Mouse (Mus musculus): ENCODE data around the gene Hmcn2. TPM values are rescaled to one million over a fixed set of nuclear protein-coding genes. Genes with fewer than 3 reads are reported as not detected.

The Hmcn2 gene
- polyA plus RNA-seq, 1 experiment from 2014 or later, result 2.6 TPM

GRCm38 (mm10) chr2:31474686-31475085 lies 160.5 kb downstream of the Hmcn2 start:
- Histone ChIP-seq H3K27ac (replicated peaks) (no peak overlapping the region), H3K36me3 (ENCODE audit: control insufficient read depth, insufficient read depth, low read length) (no peaks in the 10 kb centered on the region), H3K9ac (ENCODE audit: low read length) (no peak overlapping the region), H3K4me2 (replicated peaks; ENCODE audit: low read depth) (no peak overlapping the region), H3K9me3 (ENCODE audit: control insufficient read depth, low read length) (no peaks in the 10 kb centered on the region), H3K4me3 (ENCODE audit: low read depth, low read length) (no peak overlapping the region), H3K27me3 (ENCODE audit: control insufficient read depth, insufficient read depth, low read length) (no peaks in the 10 kb centered on the region), H3K4me1 (replicated peaks; ENCODE audit: control insufficient read depth, insufficient read depth) (no peaks in the 10 kb centered on the region; the same call in 1 of the 2 replicates)
- ATAC-seq (ENCODE audit: low FRiP score, low TSS enrichment), result no peak
- TF ChIP-seq EP300 (optimal IDR thresholded peaks at IDR 0.05) (no peak), CTCF (IDR thresholded peaks at IDR 0.05; ENCODE audit: low read depth) (no peak)
- 67% methylated on average over 5 of the region's 5 CpGs for WGBS
- no peak for DNase-seq (ENCODE audit: low spot score)

DNA sequence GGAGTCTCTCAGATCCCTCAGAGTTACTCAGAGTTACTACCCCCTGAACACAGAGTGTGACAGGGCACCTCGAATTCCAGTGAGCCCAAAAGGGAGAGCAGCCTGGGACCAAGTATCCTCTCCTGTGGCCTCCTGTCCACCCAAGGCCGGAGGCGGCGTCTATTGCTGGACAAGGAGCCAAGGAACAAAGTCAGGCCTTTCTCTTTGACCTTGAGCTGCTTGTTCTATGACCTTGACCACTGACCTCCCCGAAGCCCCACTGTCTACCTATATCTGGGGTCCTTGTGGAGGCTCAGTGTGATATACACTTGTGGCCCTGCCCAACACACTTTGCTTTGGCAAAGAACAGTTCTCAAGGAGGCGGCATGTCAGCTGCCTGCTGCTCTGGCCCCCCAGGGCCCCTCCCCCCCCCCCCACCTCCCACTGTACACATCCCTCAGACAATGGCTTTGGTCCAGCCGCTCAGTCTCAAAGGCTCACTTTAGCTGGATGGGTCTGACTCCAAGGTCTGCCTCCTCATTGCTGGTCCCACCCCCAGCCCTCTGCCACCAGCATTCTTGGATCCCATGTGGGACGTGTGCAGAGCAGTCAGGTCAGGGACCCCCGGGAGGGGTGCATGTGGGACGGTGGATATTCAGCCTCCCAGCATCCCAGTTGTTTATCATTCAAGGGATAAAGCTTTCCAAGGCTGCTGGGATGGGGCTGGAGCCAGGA lies 162.0 kb downstream of the Hmcn2 start:
- H3K4me1 ChIP-seq (replicated peaks; ENCODE audit: control insufficient read depth, insufficient read depth), result no peaks in the 10 kb centered on the region
- DNase-seq (ENCODE audit: low spot score) (no peak), ATAC-seq (ENCODE audit: low FRiP score, low TSS enrichment) (no peak)
- 54% methylated on average over 9 of the region's 10 CpGs for WGBS
- no peaks in the 10 kb centered on the region for H3K27me3 ChIP-seq (ENCODE audit: control insufficient read depth, insufficient read depth, low read length)
- H3K27ac ChIP-seq (replicated peaks), result no peak overlapping the region
- no peak overlapping the region for H3K4me3 ChIP-seq (ENCODE audit: low read depth, low read length)
- no peaks in the 10 kb centered on the region for H3K9me3 ChIP-seq (ENCODE audit: control insufficient read depth, low read length)
- no peak overlapping the region for H3K4me2 ChIP-seq (replicated peaks; ENCODE audit: low read depth)
- TF ChIP-seq CTCF (IDR thresholded peaks at IDR 0.05; ENCODE audit: low read depth), result no peak
- no peak for TF ChIP-seq EP300 (optimal IDR thresholded peaks at IDR 0.05)
- 0 out of 2 replicates have a peak overlapping the region, but pooled peaks have one; percentile 27 for H3K9ac ChIP-seq (ENCODE audit: low read length)
- H3K36me3 ChIP-seq (ENCODE audit: control insufficient read depth, insufficient read depth, low read length), result no peaks in the 10 kb centered on the region

- H3K9ac ChIP-seq (ENCODE audit: low read length), result no peak overlapping the region
- TF ChIP-seq EP300 (optimal IDR thresholded peaks at IDR 0.05), result no peak
- no peak for TF ChIP-seq CTCF (IDR thresholded peaks at IDR 0.05; ENCODE audit: low read depth)
- DNase-seq (ENCODE audit: low spot score) (no peak), ATAC-seq (ENCODE audit: low FRiP score, low TSS enrichment) (no peak)
- no peaks in the 10 kb centered on the region for H3K27me3 ChIP-seq (ENCODE audit: control insufficient read depth, insufficient read depth, low read length)
- H3K9me3 ChIP-seq (ENCODE audit: control insufficient read depth, low read length), result no peaks in the 10 kb centered on the region
- WGBS, result 74% methylated on average over 12 of the region's 12 CpGs
- H3K4me2 ChIP-seq (replicated peaks; ENCODE audit: low read depth), result no peak overlapping the region
- H3K4me1 ChIP-seq (replicated peaks; ENCODE audit: control insufficient read depth, insufficient read depth), result no peaks in the 10 kb centered on the region
- no peak overlapping the region for H3K27ac ChIP-seq (replicated peaks)
- no peak overlapping the region for H3K4me3 ChIP-seq (ENCODE audit: low read depth, low read length)
- no peaks in the 10 kb centered on the region for H3K36me3 ChIP-seq (ENCODE audit: control insufficient read depth, insufficient read depth, low read length)
These were observed 163.3 kb downstream of the Hmcn2 start for GRCm38 (mm10) chr2:31477234-31478161.

DNA sequence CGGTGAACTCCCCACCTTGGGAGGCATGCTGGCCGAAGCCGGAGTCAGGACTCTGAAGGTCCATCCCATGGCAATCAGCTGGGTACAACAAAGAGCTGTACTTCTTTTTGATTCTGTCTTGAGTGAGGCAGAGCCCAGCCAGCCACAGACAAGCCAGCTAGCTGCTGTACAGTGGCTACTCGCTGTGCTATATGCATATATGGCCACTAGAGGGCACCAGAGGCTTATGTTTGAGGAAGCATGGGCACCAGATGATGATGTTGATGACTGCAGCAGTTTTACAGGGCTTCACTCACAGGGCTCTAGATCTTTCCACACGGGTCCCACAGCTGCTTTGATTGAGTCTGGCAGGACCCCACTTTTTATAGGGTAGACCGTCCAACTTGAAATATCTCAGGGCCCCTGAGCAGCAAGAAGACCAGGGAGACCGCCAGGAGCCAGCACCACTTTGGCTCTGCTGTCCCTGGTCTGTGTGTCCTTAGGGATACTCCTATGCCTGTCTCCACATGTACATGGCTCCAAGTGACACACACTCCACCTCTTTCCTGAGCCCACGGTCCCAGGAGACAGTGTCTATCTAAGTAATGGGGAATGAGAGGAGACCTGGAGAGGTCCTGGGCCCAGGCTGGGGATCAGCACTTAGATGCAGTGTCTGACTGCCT lies 168.8 kb downstream of the Hmcn2 start:
- Histone ChIP-seq H3K4me3 (ENCODE audit: low read depth, low read length) (no peak overlapping the region), H3K4me2 (replicated peaks; ENCODE audit: low read depth) (no peak overlapping the region), H3K9me3 (ENCODE audit: control insufficient read depth, low read length) (no peaks in the 10 kb centered on the region), H3K27me3 (ENCODE audit: control insufficient read depth, insufficient read depth, low read length) (no peaks in the 10 kb centered on the region), H3K9ac (ENCODE audit: low read length) (no peak overlapping the region), H3K4me1 (replicated peaks; ENCODE audit: control insufficient read depth, insufficient read depth) (no peaks in the 10 kb centered on the region), H3K36me3 (ENCODE audit: control insufficient read depth, insufficient read depth, low read length) (no peaks in the 10 kb centered on the region; the same call in 1 of the 2 replicates), H3K27ac (replicated peaks) (no peak overlapping the region)
- ATAC-seq (ENCODE audit: low FRiP score, low TSS enrichment) (peak; percentile 78), DNase-seq (ENCODE audit: low spot score) (peak; percentile 84)
- TF ChIP-seq EP300 (optimal IDR thresholded peaks at IDR 0.05) (no peak), CTCF (IDR thresholded peaks at IDR 0.05; ENCODE audit: low read depth) (peak; percentile 96)
- 31% methylated on average over 8 of the region's 8 CpGs for WGBS

DNA sequence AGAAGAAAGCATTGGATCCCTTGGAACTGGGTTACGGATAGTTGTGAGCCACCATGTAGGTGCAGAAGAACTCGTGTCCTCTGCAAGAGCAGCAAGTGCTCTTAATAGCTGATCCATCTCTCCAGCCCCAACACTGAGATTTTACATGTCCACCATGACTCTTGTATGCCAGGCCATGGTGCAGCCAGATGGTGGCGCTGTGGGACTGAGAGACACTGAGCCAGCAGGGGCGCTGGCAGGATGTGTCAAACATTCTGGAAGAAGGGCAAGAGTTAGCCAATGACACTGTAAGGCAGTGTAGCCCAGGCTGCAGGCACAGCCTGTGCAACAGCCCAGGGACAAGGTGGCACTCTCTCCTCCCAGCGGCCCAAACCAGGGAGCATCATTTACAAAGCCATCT lies 170.0 kb downstream of the Hmcn2 start:
- Histone ChIP-seq H3K4me3 (ENCODE audit: low read depth, low read length) (no peak overlapping the region), H3K36me3 (ENCODE audit: control insufficient read depth, insufficient read depth, low read length) (no peaks in the 10 kb centered on the region; the same call in 1 of the 2 replicates), H3K27ac (replicated peaks) (no peak overlapping the region), H3K4me2 (replicated peaks; ENCODE audit: low read depth) (no peak overlapping the region), H3K9me3 (ENCODE audit: control insufficient read depth, low read length) (no peaks in the 10 kb centered on the region), H3K4me1 (replicated peaks; ENCODE audit: control insufficient read depth, insufficient read depth) (no peaks in the 10 kb centered on the region), H3K27me3 (ENCODE audit: control insufficient read depth, insufficient read depth, low read length) (no peaks in the 10 kb centered on the region), H3K9ac (ENCODE audit: low read length) (no peak overlapping the region)
- DNase-seq (ENCODE audit: low spot score) (peak; percentile 79), ATAC-seq (ENCODE audit: low FRiP score, low TSS enrichment) (0 out of 2 replicates have a peak, but pooled peaks have one; percentile 11)
- TF ChIP-seq CTCF (IDR thresholded peaks at IDR 0.05; ENCODE audit: low read depth) (peak; percentile 97), EP300 (optimal IDR thresholded peaks at IDR 0.05) (no peak)
- WGBS, result 37% methylated on average over 5 of the region's 5 CpGs
